Mouse (Mus musculus) CD4-positive, CD25-positive, alpha-beta regulatory T cell, adult 2 months (primary cell): ENCODE results near the gene Ifngr1.
A peak's percentile ranks its signal among the peaks of the same experiment; 100 is the strongest.

Experiments used
- DNase-seq: peaks from one replicate; pipeline ENCODE4 v3.0.0-alpha.2; 2012; ENCODE audit warnings: low read depth, low spot score

The Ifngr1 gene

DNA sequence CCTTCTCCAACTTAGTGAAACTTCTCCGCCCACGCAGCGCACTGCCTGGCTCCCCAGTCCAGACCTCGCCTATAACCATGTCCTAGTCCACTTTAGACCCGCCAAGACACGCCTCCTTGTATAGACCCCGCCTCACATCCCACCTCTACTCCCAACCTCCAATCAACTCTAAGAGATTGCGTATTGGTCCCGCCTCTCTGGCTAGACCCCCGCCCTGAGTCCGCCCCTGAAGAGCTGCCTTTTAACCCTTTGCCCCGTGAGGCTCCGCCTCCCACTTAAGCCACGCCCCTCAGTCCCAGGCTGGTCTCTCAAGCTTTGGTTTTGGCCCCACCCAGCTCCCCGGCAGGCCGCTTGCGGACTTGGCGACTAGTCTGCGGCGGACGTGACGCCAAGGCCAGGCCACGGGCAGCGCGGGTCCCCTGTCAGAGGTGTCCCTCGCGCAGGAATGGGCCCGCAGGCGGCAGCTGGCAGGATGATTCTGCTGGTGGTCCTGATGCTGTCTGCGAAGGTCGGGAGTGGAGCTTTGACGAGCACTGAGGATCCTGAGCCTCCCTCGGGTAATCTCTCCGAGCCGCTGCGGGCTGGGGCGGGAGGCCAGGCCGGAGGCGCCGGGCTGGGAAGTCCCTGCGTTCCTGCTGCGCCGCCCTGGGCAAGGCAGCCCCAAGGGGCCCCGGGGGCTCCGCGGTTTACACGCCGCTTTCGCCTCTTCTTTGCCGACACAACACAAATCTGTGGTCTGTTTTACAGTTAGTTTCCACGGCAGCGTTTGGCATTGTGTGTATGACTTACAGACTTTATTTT is at the start of gene Ifngr1:
Ifngr1 (plus strand) TSS at position 309 of the 801 bp plus-strand sequence.
- peak; percentile 97 for DNase-seq

DNA sequence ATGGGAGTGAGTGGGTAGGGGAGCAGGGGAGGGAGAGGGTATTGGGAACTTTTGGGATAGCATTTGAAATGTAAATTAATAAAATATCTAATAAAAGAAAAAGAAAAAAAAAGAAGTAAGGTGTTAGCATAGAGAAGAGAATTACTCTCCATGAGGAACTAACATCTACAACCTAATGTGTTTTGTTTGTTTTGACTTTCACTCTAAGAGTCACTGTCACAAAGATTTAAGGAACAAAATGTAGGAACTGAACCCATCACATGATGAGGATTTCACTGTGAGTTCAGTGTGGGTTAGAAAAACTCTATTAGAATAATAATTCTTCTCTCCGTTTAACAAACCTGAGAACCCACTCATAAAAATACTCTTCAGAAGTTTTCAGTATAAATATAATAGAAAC is 44.9 kb upstream of the Ifngr1 start:
- DNase-seq = no peak

DNA sequence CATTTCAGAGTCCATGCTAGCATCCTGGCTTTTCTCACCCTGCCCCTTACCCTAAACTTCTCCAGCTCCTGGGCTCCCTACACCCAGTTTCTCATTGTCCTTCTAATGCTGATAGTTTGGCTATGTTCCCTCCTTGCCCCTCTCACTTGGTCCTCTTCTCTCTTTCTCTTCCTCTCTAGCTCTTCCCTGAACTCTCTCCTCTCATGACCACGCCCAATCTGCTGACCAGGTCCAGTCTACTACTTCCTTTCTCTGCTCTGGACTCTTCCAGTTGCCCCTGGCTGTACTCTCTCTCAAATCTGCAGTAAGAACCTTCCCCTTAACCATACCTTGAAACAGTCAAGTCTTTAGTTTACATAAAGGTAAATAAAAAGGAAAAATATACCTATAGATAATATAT is 43.7 kb upstream of the Ifngr1 start:
- no peak for DNase-seq

DNA sequence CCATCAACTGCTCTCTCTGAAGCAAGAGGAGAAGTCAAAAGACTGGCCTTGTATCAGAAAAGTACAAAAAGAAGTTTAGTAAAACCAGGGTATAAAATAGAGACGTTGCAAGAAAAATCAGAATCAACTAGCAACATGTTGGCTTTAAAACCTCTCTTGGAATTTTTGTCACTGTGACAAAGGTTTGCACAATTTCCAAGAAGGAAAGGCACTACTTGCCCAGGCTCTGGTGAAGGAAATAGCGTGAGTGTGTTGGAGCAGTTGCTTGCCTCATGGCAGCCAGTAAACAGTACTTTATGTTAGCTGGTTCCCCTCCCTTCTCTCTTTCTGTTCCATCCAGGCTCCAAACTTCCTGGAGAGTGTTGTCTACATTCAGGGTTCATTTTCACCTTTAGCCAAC is 43.3 kb upstream of the Ifngr1 start:
- no peak for DNase-seq

DNA sequence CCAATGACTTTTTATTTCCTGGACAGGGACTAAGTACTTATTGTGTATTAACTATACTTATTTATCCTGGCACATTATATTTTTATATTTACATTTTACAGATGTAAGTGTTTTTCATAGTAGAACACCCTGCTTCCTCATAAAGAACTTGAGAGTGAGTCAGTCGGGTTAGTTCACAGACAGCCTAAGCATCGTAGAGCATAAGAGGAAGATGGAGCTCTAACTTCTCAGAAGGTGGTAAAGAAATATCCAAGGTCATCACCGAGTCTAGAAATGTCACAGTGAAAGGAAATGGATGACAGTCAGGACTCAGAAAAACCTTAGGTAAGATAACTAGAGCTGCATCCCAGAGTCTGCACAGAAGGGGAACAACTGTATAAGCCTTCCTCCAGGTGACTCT is 40.2 kb upstream of the Ifngr1 start:
- no peak for DNase-seq

DNA sequence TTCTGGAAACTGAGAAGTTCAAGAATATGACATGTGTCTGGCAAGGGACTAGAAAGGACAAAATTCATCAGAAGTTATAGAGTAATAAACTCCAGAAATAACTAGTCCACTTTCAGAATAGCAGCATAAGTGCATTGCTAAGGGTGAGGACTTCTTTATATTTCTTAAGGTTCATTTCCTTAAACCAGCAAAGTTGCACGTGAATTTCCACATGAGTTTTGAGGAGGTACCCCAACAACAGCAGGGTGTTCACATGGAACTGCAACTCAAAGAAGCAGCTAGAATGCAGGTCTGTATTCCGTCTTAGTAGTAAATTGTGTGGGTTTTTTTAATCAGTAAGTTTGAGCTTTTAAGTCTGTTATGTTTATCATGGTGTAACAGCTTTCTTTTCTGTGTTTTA is 37.9 kb upstream of the Ifngr1 start:
- no peak for DNase-seq

DNA sequence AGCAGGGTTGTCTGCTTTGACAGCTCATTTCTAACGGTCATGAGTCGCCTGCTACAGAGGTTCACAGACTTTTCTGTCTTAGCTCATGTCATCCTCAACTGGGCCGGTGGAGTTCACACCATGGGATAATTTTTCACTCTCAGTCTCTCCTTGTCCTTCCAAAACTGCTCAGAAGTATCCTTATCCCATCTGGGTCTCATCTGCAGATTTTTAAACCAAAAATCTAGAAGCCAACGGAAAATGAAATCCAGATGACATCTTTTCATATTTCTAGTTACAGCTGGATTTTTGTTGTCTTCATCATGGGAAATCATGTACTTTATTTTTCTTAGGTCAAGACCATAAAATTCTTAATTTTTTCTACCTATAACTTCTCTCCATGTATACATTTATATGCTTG is 34.1 kb upstream of the Ifngr1 start:
- no peak for DNase-seq

DNA sequence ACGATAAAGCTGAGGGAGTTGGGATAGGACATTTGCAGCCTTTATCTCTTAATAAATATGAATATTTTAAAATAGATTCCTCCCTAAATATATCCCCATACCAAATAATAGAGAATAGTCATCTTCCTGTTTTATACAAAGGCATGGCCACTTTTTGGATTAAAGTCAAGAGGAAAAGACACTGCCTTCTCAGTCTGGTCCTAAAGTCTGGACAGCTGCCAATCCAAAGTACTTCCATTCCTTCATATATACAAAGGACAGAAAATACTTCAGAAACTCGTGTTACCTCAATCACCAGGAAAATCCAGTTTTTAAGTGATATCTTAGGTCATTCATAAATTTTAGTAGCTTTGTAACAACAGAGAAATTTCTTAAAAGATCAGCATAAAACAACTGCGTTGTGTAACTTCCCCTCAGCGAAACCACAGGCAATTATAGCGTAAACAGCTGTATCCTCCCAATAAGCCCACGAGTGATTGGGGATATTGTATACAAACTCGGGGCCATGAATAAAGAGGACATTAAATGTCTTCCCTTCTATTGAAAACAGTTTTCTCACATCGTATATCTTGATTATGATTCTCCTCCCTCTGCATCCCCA is 32.1 kb upstream of the Ifngr1 start:
- peak; percentile 17 for DNase-seq

DNA sequence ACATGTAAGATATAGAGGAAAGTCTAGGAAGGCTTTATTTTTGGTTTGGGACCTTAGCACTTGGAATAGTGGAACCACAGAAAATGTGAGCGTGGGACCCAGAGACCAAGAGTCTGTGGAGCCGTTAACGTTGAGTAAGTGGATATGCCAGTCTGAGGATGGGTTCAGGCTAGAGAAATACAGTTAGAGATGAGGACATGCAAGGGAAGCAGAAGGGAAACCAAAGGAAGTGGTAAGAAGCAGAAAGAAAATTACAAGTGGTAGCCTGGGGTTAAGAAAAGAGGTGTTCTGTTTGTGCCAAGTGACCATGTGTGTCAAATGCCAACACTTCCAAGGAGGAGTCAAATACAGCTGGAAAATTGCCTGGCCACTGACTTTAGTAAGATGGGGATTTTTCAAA is 29.2 kb upstream of the Ifngr1 start:
- no peak for DNase-seq

DNA sequence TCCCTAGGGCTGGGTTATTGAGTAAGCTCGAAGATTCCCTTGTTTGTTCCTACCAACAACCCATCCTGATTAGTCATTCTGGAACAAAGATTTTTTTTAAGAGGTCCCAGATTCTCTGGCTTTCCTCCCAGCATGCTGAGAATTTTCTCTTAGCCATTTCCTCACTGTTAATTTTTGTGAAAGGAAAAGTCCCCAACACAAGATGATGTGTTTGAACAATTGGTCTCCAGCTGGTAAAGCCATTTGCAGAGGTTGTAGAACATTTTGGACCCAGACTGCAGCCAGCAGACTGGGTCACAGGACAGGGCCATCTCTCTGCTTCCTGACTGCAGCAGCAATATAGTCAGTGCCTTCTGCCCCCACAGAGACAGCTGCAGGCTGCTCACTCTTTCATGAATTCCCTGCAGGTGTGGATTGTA is 28.3 kb upstream of the Ifngr1 start:
- DNase-seq = no peak

DNA sequence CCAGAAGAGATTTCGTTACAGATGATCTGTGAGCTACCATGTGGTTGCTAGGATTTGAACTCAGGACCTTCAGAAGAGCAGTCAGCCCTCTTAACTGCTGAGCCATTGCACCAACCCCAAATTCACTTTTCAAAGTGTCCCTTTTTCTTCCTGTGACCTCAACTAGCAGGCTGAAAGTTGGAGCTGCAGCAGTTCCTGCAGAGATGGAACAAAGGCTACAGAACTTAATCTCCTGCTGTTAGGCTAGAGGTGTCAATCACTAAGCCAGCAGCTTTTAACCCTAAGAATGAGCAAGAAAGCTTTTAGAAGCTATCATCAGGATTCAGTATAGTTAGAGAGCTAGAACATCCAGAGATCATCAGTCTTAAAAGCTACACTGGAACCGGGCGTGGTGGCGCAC is 24.3 kb upstream of the Ifngr1 start:
- DNase-seq = no peak

DNA sequence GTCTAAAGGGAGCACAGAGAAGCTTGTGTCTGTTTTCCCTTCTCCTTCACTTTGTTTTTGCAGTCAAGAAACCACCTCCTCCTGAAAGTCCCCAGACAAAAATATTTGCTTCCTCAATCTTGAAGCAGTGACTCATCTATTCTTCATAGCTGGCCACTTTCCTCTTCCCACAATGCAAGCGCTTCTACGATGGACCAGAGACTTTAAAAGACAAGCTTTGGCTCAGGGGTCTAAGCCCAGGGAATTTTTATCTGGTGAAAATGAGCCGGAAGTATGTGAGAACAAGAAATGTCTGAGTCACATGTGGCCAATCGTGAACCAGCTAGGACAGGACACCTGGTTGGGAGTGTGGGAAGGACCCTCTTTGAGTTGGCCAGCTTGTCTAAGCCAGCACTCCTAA is 21.5 kb upstream of the Ifngr1 start:
- no peak for DNase-seq

DNA sequence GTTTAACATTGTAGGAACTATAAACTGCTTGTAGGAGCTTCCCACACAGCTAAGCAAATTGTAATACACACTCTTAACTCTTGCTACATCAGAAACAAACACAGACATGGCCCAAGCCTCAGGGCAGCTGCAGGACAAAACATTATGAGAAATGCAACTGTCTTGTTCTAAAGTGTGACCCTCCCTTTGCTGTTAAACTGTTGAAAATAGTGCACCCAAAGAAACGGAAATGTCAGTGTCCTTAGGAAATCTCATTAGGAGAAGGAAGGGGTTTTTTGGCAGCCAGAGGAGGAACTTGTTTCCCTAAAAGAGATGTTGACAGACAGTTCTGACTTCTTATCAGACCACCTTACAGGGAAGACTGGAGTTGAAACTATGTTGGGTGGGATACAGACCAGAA is 21.0 kb upstream of the Ifngr1 start:
- no peak for DNase-seq

DNA sequence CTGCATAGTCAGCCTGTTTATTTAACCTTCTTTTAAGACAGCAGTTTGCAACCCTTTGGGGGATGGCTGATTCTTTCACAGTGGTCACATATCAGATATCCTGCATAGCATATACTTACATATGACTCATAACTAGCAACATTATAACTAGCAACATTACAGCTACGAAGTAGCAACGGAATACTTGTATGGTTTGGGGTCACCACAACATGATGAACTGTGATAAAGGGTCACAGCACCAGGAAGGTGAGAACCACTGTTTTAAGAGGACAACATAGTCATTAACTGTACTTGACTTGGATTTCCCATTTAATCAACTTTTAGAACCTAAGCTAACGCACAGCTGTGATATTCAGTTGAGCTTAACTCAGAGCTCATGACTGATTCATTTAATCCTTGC is 14.2 kb upstream of the Ifngr1 start:
- peak; percentile 64 for DNase-seq

DNA sequence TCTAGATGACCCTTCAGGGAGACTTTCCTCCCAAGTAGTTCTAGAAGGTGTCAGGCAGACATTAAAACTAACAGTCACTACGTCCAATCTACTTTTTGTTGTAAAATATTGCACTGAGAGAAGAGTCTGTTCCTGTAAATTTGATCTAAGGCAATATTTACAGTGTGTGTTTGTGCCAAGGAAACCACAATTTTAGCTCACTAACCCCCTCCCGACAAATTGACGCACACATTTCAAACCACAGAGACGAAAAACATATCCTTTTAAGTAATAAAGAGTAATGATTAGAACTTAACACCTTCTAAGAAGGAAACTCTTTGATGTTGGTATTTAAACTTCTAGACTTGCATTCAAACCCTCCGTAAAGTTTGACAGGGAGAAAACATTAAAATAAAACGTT is 13.7 kb upstream of the Ifngr1 start:
- DNase-seq = peak; percentile 88

DNA sequence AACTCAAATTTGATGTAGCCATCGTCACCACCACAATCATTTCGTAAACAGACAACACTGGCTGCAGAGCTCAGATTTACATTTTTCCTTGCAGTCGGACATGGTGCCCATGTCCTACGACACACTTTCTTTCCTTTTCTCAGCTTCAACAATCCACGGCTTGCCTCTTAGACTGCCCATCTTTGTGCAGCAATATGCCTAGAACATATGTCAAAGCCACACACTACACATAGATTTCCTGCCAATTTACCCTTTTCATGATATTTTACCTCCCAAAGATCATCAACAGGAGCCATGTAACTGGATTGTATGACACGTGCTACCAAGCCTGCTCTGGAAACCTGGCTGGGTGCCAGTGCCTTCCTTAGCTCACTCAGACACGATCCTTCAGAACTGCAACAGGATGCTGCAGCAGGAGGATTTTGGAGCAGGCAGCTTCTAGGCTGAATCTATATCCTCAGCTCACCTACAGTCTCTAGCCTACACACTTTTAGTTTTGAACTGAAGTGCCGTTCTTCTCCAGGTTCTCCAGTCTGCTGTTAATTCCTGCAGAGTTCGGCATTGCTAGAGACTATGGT is 13.3 kb upstream of the Ifngr1 start:
- peak; percentile 82 for DNase-seq

DNA sequence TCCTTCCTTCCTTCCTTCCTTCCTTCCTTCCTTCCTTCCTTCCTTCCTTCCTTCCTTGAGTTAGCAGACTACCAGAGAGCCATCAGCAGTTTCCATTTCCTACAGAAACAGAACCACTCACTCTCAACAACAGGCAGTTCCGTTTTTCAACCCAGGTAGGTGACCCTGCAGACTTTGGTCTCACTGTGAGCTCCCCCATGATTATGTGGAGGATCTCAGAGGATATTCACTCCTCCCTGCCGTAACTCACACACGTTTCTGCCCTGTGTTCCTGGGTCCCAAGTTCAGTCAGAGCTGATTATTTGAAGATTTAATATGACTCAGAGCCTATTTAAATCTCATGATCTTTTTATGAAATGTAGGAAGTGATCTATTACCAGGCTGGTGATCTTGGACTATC is 11.1 kb upstream of the Ifngr1 start:
- DNase-seq = no peak

DNA sequence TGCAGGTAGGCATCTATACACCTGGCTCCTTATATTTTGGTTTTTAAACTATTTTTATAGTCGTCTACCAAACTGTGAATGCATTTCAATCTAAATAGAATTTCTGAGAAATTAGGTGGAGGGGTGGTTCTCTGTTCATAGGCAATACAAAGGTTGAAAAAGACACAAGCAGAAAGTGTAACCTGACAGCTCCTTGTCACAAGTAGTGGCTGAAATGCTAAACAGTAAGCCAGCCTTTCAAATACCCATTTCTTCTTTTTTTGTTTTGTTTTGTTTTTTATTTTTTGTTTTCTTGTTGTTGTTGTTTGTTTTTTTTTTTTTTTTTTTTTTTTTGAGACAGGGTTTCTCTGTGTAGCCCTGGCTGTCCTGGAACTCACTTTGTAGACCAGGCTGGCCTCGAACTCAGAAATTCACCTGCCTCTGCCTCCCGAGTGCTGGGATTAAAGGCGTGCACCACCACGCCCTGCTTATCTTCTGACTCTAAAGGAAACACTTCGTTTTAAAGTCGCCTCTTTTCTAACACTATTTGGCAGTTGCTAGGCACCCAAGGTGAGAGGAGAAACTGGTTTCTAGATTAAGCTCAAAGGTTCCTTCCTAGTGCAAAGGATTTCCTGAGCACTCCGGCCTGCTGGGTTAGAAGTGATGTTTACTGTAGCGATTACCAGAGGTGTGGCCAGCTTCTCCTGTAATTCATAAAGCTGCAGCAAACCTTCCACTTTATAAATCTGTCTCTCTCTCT is 9.7 kb upstream of the Ifngr1 start:
- peak; percentile 85 for DNase-seq

DNA sequence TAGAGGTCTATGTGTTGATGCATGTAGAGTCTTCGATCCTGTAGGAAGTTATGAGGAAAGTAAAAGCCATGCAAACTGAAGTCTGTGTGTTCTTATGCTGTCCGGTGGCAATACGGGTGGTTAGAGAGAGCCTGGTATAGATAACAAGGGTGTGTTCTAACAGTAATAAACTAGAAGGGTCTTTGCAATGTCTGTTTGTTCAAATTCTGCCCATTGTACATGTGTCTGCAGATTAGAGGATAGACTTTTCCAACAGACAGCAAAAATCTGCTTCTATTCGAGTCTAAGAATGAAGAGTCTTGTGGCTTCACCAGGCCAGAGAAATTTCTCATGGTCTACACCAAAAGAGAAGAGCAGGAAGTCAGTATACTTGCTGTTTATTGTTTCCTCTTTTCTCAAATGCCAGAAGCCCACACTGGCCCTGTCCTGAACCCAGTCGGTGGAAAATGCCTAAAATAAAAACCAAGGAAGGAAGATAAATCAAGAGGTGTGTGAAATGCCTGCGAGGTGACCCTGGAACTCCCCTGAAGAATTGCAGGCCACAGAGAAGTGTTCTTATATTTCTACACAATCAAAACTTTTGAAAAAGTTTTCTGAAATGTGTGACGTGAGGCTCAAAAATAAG is 8.8 kb upstream of the Ifngr1 start:
- DNase-seq = no peak

DNA sequence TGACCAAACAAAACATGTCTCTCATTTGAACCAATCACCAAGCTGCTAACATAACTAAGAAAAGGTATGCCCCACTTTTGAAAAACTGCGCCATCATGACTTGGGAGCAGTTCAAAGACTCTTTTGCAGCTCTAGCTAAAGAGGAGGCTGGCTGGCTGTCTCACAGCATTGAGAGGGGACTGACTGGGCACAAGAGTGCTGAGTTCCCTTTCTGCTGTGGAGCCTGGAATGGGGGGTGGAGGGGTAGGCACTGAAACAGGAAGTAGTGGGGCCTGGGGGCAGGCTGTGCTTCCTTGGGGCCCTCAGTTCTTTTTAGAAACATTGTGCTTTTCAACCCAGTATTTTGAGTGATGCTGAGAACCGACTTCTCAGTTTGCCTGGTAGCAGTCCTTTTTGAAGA is 7.7 kb upstream of the Ifngr1 start:
- peak; percentile 64 for DNase-seq

DNA sequence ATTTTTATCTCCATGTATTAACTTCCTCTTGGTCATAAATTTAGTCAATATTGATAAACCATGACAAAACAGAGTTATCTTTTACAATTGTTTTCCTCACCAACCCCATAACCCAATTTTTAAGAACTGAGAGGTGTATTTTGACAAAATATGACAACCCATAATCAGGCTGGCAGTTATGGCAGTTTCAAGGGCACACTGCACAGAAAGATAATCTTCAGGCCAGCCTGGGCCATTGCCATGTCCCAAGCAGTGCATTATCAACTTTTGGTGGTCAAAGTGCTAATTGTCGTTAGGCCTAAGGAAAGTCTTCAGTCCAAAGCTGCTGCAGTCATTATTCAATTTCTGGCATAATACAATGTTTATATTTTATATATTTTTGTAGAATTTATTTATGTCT is 6.9 kb upstream of the Ifngr1 start:
- no peak for DNase-seq

DNA sequence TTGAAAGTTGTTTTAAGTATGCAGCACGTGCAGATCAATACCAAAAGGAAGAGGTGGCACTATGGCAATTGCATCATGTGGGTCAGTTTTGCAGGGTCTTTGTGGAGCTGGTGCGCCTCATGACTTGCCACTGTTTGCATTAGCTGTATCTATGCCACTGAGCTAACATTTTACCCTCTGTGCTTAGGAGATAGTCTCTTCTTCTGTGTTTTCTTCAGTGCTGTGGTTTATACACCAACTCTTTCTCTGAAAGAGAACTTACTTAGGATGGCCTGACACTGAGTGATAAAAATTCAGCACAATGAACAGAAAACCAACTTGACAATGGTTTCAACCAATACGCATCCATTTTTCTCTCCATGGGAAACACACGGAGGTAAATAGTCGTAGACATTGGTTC is 5.9 kb upstream of the Ifngr1 start:
- no peak for DNase-seq
